Mouse (Mus musculus) testis, postnatal 14 days (tissue): ENCODE measurements around the gene Mbnl2.

Experiments
- DNase-seq: peaks from one replicate; pipeline ENCODE4 v3.0.0; 2021; ENCODE audit warnings: low spot score

Gene Mbnl2

DNA sequence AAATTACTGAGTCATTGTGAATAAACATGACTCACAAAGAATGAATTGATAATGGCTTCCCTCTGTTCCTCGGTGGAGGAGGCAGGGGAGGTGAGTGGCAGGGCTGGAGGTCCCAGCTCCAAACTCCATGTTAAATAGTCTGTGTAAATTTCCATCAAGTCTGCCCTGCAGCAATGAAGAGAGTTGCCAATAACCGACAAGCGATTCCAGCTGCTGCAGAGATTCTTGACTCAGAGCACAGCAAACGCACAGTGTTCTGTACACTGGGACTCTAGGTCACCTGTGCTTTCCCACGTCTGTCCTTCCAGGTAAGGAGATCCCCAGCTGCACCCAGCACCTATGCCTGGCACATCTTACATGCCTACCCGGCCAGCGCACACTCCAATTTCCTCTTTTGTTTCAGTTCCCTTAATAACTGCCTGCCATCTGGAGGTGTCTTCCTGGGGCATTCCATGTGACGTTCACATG, 158.5 kb downstream of the Mbnl2 start:
- no peak for DNase-seq

DNA sequence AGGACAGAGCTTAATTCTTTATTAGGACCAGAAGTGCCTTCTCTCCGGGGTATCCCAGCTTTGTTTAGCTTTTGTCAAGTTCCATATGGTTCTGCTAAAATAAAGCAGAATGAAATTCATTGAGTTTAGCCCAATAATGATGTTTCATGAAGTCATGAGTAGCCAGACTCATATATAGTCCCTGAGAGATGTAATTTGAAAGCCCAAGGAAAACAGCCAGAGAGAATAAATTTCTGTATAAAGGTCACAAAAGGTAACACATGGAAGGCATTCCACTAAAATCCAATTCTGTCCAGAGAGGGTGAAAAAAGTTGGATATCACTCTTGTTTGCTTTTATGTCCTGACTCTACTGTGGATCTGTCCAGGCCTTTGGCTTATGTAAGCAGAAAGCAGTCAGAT, 159.4 kb downstream of the Mbnl2 start:
- no peak for DNase-seq

DNA sequence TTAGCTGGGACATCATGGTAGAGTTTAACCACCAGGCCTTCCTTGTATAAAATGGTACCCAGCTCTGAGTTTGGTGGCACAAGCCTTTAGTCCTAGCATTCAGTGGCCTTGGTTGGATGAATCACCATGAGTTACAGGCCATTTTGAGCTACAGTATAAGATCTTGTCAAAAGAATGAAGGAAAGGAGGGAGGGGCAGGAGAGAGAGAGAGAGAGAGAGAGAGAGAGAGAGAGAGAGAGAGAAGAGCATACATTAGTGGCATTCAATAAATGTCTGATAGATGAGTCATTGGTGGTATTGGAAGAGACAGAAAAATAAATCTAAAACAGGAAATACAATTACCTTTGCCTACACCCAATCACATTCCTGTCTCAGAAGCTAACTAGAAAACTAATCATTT, 165.2 kb downstream of the Mbnl2 start:
- no peak for DNase-seq

DNA sequence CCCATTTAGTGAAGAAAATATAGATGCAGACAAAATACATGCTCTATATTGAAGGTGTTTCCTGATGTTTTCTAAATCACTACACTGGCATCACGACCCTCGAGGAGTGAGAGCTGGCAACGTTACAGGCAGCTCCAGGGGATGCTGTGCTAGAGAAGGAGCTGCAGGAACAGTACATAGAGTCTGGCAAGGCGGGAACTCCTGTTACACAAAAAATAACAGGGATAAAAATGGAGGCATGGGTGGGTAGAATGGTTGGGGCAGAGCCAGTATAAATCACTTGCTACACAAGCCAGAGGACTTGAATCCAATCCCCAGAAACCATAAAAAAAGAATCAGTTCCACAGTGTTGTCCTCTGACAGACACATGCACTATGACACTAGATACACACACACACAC, 165.8 kb downstream of the Mbnl2 start:
- DNase-seq, result no peak

DNA sequence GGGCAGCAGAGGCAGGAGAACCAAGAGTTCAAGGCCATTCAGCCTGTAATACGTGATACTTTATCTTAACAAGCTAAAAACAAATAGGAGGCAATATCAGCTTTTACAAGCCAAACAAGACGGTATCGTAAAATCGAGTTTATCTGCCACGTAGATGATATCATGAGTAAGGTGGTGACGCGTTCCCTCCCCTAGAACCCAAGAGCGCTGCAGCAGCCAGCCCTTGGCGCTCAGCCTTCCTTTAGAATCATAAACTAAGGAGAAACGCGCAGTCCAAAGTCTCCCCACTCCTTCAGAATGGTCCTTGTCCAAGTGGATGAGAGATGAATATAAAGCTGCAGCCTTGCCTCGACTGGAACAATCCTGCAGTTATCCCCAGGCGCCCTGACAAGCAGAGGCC, 166.4 kb downstream of the Mbnl2 start:
- no peak for DNase-seq

DNA sequence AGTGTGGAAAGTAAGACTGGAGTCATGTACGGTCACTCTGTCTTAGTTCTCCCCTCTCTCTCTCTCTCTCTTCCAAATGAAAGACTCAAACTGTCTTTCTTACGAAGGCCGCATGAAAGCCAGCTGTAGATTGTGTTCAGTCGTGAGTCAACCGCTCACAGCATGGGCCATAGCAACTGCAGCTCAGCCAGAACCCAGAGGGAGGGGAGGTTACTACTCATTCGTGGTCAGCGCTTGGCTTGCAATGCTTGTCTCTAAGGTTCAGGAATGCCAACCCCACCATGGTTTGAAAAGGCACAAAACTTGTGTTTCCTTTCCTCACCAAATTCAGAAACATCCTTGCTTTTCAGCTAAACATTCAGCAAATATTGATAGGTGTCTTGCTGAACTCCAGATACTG, 178.8 kb downstream of the Mbnl2 start:
- DNase-seq, result no peak

DNA sequence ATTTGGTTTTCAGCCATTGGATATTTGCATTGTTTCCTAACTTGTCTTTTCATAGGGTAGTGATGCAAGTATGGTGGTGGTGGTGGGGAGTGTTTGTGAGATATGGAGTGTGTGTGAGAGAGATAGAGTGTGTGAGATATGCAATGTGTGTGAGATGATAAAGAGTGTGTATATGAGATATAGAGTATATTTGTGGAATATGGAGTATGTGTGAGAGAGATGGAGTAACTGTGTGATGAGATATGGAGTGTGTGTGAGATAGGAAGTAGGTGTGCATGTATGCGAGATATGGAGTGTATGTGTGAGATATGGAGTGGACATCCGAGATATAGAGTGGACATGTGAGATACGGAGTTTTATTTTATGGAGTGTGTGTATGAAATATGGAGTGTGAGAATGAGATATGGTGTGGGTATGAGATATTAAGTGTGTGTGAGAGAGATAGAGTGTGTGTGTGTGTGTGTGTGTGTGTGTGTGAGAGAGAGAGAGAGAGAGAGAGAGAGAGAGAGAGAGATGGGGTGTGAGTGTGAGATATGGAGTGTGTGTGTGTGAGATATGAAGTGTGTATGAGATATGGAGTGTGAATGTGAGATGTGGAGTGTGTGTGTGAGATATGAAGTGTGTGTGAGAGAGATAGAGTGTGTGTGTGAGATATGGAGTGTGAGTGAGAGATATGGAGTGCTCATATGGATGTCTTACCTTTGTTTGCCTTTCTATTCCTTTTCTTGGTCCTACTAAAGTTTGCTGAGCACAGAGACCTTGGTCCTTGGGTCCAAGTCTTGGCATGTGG, 188.7 kb downstream of the Mbnl2 start:
- DNase-seq, result no peak

DNA sequence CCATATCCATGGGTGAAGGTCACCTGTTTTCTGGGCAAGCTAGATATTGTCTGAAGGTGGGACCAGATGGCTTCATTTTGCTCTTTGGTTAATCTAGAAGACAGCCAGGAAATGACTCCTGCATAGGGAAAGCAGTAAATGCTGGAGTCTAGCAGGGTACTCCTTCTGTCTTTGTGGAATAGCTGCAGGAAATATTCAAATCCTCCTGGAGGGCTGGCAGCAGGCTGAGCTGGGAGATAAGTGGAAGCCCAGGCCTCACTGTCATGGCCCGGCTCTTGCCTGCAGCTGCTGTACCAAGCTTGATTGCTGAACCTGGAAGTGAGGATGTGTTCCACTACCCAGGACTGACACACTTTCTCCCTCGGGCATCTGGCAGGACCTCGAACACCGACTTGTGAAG, 191.3 kb downstream of the Mbnl2 start:
- no peak for DNase-seq

DNA sequence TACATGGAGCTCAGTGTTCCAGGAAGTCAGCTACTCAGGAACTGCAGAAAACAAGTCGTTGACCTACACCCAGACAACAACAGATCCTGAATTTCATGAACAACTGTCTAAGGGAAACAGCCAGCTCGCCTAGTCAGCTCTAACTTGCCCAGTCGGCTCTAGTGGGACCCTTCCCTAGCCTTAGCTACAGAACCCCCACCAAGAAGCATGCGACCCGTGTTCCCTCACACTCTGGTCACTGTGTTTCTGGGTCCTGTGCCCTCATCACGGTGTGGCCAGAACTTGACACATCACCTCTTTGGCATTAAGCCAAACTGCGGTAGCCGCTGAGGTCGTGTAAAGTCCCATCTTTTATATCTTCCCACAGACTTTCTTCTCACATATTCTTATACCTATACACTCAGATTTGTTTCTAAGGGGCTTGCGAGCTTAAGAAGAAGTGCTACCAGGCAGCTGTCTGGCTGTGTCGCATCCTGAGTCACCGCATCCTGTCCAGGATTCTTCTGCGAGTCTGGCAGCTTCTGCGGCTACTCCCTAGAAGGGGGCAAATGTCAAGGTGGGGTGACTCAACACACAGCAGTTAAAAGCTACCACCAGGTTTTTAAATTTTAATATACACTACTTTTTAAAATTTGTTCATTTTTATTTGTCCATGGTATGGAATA, 193.8 kb downstream of the Mbnl2 start:
- no peak for DNase-seq

DNA sequence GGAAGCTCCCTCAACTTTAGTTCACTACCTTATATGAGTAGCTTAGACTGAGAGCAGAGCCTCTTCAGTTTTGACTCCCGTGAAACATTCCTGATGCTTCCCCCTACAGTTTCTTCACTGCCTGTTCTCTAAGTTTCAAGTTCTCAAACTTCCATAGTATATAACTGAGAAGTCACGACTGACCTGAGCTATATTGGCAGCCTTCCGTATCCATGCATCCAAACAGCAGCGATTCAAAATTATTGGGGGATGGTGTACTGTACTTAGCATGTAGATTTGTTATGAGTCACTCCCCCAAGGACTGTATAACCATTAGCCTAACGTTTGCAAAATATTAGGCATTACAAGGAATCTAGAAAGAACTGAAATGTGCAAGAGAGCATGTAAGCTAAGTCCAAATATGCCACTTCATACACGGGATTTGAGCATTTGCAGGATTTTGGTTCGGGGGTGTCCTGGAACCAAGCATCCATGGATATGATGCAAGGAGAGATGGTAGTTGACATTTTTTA, 200.8 kb downstream of the Mbnl2 start:
- no peak for DNase-seq

DNA sequence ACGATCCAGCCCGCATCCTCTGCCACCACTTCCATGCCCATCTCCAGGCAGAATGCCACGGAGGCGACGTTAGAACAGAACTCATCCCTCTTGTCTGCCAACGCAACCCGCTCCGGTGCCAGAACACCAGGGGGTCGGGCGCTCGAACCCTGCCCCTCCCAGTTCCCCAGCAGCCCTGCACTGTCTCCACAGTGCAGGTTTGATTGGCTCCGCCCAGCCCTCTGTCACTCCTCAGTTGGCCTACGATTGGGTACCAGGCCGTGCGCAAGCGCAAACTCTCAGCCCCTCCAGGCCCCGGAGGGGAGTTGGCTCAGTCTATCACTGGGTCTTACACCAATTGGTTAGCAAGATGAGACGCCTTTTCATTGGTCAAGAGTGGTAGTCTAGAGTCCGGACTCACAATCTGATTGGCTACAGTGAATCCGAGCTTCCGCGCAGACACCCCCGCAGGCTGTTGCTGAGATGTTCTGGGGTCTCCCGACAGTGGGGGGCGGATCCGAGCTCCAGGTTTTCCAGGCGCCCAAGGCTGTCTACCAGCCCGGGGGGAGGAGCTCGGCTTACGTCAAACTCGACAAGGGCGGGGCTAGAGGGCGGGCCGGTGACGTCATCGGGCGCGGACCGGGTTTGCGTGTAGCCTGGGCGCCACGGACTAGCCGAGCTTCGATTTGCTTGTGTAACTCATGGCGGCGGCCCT, 202.0 kb downstream of the Mbnl2 start:
- peak; percentile 98 for DNase-seq

DNA sequence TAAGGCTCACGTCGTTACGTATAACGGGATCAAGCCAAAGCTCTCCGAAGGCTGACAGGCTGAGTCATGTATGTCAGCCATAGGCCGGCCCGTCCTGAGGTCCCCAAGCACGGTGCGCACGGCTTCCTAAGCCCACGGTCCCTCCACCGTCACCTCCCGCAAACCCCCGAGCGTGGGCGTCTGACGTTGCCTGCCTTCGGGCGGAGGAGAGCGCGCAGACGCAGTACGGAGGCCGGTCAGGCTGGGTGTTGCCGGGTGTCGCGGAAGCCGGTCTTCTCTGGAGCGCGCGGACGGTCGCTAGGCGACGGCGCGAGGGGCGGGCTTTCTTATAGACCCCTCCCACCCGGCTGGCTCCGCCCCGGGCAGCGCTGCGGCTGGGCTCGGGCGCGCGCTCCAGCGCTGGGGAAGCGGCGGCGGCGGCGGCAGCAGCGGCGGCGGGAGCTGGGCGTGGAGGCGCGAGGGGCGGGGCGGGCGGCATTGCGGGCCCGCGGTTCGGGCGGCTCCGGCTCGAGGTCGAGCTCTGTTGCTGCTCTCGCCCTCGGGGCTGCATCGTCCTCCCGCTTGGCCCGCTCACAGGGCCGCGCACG, 202.6 kb downstream of the Mbnl2 start, which contains the start of gene Rap2a:
Rap2a (plus strand) TSS at position 463 of the 587 bp plus-strand sequence.
- peak; percentile 98 for DNase-seq

DNA sequence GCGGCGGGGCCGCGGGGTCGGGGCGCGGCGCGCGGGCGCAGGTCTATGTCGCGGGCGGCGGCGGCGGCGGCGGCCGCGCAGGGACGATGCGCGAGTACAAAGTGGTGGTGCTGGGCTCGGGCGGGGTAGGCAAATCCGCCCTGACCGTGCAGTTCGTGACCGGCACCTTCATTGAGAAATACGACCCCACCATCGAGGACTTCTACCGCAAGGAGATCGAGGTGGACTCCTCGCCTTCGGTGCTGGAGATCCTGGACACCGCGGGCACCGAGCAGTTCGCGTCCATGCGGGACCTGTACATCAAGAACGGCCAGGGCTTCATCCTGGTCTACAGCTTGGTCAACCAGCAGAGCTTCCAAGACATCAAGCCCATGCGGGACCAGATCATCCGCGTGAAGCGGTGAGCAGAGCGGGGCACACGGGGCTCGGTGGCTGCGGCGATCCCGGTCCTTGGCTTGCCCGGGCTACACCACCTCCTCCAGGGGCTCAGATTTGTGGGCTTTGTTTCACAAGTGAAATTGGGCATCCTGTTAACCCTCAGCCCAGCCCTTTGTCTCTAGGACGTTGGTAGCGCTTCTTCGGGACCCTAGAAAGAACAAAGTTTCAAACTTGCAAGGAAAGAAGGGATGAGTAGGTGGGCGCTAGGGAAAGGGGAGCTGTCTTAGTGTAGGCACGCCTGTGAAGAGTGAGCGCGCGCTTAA, 203.3 kb downstream of the Mbnl2 start:
- peak; percentile 59 for DNase-seq

DNA sequence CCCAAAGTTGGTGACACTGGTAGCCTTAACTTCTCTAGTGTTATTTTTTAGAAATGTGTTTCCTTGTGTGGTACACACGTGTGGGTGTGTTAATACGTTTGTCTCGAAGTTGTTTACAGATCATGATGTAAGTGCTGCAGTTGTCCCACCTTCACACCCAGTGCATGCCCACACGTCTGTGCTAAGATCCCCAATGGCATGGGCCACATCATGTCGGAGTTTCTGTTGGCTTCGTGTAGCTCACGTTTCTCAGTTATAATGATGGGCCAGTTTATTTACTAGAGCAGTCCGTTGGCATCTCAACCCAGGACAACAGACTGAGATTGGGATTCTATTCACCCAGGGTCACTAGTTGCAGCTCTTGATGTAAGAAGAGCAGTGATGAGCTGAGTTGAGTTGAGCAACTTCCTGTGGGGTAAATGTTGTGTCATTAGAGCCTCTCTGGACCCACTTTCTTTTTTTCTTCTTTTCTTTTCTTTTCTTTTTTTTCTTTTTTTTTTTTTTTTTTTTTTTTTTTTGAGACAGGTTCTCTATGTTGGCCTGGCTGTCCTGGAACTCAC, 205.0 kb downstream of the Mbnl2 start:
- no peak for DNase-seq

DNA sequence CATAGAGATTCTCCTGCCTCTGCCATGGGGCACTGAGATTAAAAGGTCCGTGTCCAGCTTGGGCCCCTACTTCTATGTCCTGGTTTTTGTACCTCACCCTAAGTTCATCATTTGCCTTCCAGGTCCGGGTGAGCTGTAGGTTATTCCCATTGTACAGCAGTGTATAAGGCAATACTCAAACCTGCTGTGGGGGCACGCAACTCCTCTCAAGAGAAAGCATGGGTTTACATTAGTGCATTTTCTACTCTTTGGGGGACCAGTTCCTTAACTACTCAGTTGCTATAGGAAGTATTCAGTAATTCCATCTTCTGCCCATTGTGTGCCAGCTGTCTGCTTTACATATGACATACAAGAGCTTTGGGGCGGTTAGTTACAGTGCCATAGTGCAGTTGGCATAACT, 205.5 kb downstream of the Mbnl2 start:
- no peak for DNase-seq
